Mouse (Mus musculus): ENCODE measurements around the gene Sdhaf3.
"Not testable (repeated sequence)": the region's sequence is repeated elsewhere in the genome, so short reads cannot be mapped to it uniquely, and the experiment has no call there.

The Sdhaf3 gene

DNA sequence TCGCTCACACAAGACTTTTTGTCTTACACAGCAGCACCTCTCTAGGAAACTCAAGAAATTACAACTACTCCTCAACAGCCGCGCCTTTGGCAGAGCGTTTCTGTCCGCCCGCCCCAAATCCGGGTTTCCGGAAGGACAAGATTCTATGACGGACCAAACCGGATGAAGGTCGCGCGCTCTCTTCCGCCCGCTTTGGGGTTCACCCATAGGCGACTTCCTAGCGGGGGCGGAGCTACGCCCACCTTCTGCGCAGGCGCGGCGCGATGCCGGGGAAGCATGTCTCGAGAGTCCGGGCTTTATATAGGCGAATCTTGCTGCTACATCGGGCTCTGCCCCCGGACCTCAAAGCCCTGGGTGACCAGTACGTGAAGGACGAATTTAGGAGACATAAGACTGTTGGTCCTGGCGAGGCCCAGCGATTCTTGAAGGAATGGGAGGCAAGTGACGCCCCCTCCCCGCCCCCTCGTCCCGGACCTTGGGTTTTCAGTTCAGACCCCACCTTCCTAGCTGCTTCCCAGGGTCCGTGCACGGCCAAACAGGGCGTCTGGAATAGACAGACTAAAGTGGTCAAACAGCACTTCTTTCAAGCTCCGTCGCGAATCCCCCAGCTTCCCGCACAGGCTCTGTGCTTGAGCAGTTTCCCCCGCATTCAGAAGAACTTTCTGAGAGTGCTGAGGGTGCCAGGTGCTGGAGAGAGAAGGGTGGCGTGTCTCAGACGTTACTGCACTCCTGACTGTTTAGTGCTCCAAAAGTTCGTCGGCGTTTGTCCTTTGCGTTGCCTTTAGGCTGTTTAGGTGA lies at the start of gene Sdhaf3:
Gene Sdhaf3, plus strand, starts transcription at position 241 of the 798 bp plus-strand sequence.
- peak; percentile 94 for DNase-seq

GRCm38 (mm10) chr6:6909586-6909985 lies 46.2 kb upstream of the Sdhaf3 start:
- DNase-seq: no peak

- DNase-seq: no peak
These were observed 41.5 kb upstream of the Sdhaf3 start for GRCm38 (mm10) chr6:6914304-6914703.

- DNase-seq: peak; percentile 33
These were observed 40.8 kb upstream of the Sdhaf3 start for GRCm38 (mm10) chr6:6914849-6915525.

- no peak for DNase-seq
These were observed 40.3 kb upstream of the Sdhaf3 start for GRCm38 (mm10) chr6:6915526-6915915.

DNA sequence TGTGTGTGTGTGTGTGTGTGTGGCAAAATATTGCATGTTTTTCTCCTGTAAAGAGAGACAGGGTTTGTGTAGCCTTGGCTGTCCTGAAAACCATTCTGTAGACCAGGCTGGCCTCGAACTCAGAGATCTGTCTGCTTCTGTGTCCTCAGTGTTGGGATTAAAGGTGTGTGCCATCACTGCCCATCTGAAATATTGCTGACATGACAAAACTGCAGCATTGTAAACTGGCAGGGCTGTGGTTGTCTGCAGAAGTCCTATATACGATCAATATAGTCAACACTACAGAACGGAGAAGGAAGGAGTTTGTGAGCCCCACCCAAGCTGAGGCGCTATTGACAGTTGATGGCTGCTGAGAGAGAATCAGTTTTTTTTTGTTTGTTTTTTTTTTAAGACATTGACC lies 38.5 kb upstream of the Sdhaf3 start:
- no peak for DNase-seq

DNA sequence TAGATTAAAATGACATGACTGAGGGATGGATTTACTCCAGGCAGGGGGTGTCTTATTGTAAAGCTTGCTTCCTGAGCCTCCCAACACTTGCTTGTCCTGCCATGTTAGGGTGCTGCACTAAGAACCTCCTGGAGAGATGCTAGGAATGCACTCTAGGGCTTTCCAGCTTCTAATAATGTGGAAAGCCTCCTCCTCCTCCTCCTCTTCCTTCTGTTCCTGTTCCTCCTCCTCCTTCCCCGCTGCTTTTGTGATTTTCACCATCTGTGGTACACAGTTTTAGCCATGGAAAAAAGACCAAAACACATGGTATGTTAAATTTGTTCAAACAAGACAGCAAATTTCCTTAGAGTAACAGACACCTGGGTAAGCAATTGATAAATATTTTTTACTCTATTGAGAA lies 30.5 kb upstream of the Sdhaf3 start:
- DNase-seq: no peak

GRCm38 (mm10) chr6:6930831-6931230 lies 25.0 kb upstream of the Sdhaf3 start:
- no peak for DNase-seq

DNA sequence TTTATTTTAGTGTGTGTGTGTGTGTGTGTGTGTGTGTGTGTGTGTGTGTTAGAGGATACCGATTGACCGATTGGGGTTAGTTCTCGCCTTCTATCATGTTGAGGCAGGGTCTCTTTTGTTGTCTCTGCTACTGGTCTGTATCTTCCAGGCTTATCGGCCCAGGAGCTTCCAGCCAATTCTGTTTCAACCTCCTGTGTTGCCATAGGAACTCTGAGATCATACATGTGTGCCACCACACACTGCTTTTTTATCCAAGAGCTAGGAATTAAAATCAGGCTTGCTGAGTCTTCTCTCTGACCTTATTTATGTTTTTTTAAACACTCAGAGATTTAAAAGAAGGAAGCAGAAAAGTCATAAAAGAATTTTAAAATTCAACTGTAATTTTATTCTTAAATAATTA lies 24.3 kb upstream of the Sdhaf3 start:
- no peak for DNase-seq

- no peak for DNase-seq
These were observed 15.0 kb upstream of the Sdhaf3 start for GRCm38 (mm10) chr6:6940845-6941244.

GRCm38 (mm10) chr6:6942813-6943212 lies 13.0 kb upstream of the Sdhaf3 start:
- peak; percentile 15 for DNase-seq

DNA sequence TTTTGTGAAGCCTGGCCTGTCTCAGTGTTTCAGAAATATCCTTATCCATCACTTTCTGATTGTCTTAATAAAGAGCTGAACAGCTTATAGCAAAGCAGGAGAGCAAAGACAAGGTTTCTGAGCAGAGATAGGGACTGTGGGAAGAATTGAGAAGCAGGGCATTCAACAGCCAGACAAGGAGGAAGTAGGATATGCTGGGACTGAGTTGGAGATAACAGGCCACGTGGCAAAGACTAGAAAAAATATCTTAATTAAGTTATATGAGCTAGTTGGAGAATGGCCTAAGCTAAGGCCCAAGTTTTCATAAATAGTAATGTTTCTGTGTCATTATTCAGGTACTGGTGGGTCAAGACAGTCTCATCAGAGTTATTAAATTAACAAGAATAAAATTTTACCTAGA lies 8.2 kb upstream of the Sdhaf3 start:
- DNase-seq: no peak

GRCm38 (mm10) chr6:6955395-6955763 lies 425 bp upstream of the Sdhaf3 start:
- DNase-seq: peak; percentile 12

DNA sequence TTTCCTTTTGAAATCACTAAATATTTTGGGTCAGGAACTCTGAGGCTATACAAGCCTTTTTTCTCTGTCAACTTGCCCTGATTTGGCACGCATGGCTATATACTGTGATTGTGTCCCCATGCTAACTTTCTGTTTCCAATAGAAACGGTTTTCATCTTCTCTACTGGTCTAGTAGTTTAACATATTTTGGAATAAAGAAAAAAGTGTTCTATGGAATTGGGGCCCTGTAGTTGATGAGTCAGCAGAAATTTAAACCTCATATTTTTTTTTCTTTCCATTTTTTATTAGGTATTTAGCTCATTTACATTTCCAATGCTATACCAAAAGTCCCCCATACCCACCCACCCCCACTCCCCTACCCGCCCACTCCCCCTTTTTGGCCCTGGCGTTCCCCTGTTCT lies 3.4 kb downstream of the Sdhaf3 start:
- DNase-seq: not testable (repeated sequence)

GRCm38 (mm10) chr6:6997226-6997946 lies 41.6 kb downstream of the Sdhaf3 start:
- DNase-seq: no peak

DNA sequence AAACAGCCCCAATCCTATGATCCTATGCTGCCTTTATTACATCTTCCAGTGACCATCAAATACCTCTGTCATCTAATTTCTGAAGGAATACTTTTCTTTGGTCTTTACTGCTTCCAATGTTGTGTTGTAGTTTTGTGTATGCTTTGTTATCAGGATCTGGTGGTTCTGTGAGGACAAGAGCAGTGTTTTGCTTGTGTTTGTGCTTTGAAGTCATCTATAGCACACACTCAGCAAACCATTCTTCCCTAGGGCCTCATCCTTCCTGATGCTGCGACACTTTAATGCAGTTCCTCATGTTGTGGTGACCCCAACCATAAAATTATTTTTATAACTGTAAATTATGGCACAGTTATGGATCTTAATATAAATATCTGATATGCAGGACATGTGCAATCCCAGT lies 42.2 kb downstream of the Sdhaf3 start:
- DNase-seq: no peak

- no peak for DNase-seq
These were observed 43.2 kb downstream of the Sdhaf3 start for GRCm38 (mm10) chr6:6999015-6999414.

GRCm38 (mm10) chr6:7003085-7003484 lies 47.3 kb downstream of the Sdhaf3 start:
- no peak for DNase-seq

GRCm38 (mm10) chr6:7004005-7004404 lies 48.2 kb downstream of the Sdhaf3 start:
- DNase-seq: no peak

- no peak for DNase-seq
These were observed 82.3 kb downstream of the Sdhaf3 start for GRCm38 (mm10) chr6:7038087-7038486.

- no peak for DNase-seq
These were observed 83.0 kb downstream of the Sdhaf3 start for GRCm38 (mm10) chr6:7038835-7039234.

DNA sequence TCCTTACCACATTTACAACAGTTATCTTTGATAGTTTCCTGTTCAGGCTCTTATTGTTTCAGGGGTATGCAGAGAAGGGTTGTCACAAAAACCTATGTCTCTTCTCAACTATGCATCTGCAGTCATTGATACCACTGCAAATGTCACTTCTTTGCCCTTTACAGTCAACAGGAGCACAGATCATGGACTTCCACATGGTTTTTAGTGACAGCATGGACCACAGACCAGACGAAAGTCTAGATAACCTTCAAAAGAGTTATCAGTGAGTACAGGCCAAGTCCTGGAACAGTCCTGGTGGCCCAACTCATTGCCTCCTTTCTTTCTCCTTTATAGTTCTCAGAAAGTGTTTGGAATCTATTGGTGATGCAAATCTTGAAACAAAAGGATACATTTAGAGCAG lies 86.1 kb downstream of the Sdhaf3 start:
- DNase-seq: no peak

DNA sequence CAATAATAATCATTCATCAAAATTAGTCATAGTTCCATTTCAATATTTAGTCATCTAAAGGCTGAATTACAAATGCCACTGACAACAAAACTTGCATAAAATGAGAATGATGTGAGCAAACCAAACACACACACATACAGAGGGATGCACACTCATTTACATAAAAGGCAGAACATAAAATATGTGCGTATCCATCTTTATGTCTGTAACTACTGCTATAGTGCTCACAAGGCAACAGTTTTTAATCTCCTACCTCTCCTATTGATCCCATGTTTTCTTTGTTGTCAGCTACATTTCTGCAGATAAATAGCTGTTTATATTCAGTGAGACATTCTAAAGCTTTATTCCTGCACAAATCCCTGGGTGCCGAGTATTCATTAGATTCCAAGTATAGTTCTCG lies 107.0 kb downstream of the Sdhaf3 start:
- DNase-seq: no peak

DNA sequence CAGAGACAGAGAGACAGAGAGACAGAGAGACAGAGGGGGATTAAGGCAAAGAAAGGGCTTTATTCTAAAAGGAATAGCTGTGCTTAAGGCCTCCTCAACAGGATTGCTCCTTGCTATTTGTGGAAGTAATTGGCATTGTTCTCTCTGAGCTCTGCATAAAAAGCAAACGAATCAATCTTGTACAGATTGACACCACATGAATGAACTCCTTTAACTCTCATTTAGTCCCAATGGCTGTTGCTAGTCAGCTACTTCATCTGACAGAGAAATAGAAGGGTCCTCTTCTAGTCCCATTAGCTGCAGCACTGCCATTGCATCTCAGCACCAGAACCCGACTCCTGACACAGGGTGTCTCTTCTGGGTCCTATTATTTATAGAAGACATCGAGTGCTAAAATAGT lies 113.0 kb downstream of the Sdhaf3 start:
- no peak for DNase-seq

All from right cerebral cortex, postnatal 4 days (tissue).